Mouse (Mus musculus) adrenal gland, adult 2 months (tissue): ENCODE measurements around the gene Foxn3. TPM values are rescaled to one million over a fixed set of nuclear protein-coding genes. Genes with fewer than 3 reads are reported as not detected.

Experiments used
- DNase-seq: peaks from one replicate; pipeline ENCODE4 v3.0.0; 2021
- polyA plus RNA-seq: library from polyadenylated mRNA; depleted of rRNA; stranded (reverse); fragments of >200 nt; gene quantifications from 2 replicates; pipeline ENCODE4 v1.2.3, GENCODE M21; 2012
- total RNA-seq, 2 experiments: library from RNA; stranded (reverse); gene quantifications; 2 replicates each; pipeline ENCODE4 v1.2.3; 2021

The Foxn3 gene
- total and polyA plus RNA-seq, 3 experiments, result 27.6 to 62.1 (median 60.7) TPM

DNA sequence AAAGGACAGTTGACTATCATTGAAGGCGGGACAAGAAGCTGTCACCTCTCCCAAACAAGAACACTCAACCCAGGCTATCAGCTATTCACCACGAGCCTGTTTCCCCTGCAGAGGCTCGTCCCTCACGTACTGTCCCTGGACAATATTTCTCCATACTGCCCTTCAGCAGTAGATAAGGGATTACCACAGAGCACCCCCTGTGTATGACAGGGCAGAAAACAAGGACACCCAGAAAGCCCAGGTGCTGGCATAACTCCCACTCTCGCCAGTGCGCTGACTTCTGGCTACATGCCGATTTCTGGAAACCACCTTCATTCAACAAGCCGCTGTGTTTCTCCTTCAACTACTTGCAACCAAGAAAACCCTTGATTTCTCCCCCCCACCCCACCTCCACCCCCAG lies 306.4 kb downstream of the Foxn3 start:
- DNase-seq, result peak; percentile 66

GRCm38 (mm10) chr12:99256463-99256862 lies 306.9 kb downstream of the Foxn3 start:
- DNase-seq, result no peak

DNA sequence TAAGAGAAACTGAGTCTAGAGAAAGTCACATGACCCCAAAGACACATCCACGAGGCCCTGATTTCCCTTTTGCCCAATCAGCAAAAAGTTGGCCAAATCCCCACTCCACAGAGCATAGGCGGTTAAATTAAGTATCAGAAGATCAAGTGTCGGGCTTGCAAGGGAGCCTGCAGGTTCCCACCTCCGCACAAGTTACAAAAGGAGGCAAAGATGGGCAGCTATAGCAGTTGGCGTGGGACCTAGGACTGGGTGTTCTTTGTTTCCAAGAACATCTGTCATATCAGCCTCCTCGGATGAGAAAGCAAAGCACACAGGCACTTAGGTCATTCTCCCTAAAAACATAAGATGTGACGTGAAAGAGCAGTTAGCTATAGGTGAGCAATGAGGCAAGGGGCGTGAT lies 308.9 kb downstream of the Foxn3 start:
- DNase-seq, result no peak

DNA sequence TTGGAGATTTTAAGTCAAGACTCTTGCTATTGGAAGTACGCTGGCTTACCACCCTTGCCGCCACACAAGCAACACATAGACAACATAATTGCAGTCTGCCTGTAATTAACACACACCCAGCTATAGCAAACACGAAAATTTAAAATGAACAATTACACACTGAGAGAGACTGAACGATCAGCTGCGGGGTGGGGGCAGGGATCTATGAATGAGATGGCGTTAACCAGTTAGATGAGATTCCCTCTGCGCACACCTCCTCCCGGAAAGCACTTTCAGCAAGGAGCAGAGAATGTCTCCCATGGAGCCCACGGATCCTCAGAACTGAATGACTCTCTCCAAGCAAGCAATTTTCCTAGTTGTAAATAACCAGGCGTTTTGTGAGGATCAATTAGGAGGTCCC lies 309.8 kb downstream of the Foxn3 start:
- DNase-seq, result no peak

DNA sequence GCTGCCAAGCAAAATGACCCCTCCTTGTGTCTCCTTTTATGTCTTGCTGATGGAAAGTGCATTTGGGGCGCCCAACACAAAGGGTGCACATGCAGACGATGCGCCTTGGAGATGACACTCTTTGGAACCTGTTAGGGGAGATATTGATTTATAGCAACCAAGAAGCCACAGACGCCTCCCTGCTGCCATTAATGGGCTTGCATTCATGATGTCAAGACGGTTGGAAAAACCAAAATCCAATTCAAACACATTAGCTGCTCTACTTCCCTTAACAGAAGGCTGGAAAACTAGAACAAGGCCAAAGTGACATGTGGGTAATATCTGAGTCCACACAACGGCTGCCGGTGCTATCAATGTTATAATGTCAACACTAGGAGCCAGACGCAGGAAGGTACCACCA lies 314.8 kb downstream of the Foxn3 start:
- DNase-seq, result no peak

- DNase-seq, result no peak
Observed at GRCm38 (mm10) chr12:99247939-99248338, 315.4 kb downstream of the Foxn3 start.

GRCm38 (mm10) chr12:99246984-99247746 lies 316.2 kb downstream of the Foxn3 start:
- no peak for DNase-seq

DNA sequence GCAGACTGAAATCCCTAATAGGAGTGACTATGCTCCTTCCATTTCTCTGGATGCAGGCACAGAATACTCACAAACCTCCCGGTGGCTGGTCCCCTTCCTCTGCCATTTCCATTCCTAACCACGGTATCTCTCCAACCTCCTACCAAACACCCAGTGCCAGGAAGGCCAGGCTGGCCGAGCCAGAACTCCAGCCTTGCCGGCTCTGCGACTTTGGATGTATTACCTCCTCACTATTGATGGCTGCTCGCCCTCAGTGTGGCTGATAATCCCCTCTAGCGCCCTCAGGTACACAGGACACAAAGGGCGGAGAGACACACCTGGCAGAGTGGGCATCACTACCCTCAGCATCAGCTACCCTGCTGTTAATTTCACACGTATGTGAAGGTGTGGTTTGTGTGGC lies 318.7 kb downstream of the Foxn3 start:
- no peak for DNase-seq

DNA sequence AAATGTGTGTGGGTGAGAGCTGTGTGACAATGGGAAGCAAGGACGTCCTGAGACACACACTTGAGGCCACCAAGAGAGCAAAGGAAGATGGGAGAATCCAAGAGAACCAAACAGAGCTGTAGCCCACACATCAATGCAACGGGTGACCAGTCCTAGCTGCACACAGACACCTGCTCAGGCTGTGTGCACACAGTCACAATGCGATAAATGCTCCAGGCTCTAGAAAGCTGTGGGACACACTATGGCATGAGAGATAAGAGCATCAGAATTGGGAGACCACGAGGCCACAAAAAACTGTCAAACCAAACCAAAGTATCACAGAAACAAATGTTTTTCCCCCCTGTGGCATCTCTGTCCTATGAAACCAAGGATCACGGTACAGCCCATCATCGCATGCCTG lies 319.1 kb downstream of the Foxn3 start:
- no peak for DNase-seq

DNA sequence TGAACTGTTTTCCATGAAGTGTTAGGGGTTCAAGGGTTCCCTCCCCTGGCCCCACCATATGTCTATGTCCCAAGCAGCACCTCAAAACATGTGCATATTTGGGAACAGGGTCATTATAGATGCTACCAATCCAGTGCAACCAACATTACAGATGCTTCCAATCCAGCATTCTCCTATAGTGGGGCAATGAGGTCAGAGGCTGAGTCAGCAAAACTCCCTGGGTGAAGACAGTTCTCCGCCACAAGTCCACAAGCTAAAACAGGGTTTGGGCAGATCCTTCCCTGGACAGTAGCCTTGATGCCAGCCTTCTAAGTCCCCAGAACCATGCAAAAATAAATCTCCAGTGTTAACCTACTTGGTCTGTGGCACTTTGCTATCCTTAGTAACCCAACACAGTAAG lies 320.1 kb downstream of the Foxn3 start:
- no peak for DNase-seq

DNA sequence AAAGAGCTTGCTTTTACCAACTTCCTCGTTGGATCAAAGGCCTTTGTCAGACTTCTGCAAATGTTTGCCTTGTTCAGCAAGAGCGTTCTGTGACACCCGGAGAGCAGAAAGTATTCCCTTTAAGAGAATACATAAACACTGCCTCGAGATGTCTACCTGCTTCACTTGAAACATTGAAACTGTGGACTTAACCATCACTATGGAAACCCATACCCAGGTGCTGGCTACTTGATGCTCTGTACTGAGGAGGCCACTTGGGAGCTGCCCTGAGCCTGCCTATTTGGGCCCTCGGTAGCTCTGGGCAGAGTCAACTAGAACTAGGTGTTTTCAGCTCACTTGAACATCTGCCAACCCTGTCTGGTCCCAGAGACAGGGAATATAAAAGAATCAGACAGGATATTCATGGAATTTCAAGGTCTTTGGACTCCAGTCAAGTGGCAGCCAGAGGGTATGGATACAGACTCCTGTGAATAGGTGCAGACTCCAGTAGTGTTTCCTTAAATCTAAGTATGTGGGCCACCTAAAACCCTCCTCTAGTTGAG lies 323.1 kb downstream of the Foxn3 start:
- peak; percentile 26 for DNase-seq

DNA sequence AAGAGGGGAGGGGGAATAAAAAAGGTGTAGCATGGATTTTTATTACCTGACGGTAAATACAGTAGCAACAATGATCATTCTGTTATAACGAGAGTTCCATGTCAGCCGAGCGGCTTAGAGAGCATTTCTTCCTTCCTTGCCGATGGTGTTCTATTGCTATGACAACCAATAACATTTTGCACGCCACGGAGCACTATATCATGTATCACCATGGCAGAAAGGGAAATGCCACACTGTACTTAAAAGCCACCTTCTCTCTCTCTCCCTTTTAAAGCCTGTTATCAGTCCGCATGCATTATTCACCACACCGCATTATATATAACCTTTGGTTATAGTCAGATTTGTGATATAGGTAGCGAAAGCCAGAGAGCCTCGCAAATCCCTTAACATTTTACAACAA lies 323.6 kb downstream of the Foxn3 start:
- DNase-seq, result no peak

DNA sequence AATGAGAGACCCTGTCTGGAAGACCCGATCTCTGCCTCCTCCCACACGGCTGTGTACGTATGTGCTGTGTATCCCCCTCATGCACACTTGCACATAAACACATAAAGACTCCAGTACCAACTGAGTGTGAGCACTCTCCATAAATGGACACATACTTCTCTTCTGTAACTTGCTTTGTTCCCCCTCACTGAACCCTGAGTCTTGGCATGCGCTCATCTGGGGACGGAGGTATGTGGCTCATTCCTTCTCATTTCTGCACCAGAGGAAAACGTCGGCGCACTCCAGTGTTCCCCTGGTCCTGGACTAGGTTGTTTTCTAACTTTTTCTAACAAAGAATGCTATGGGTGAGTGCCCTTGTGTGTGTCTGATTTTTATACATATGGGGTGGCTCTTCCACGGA lies 325.9 kb downstream of the Foxn3 start:
- no peak for DNase-seq

- DNase-seq, result peak; percentile 53
Observed at GRCm38 (mm10) chr12:99234346-99234745, 329.0 kb downstream of the Foxn3 start.

GRCm38 (mm10) chr12:99233386-99233785 lies 330.0 kb downstream of the Foxn3 start:
- DNase-seq, result no peak

- no peak for DNase-seq
Observed at GRCm38 (mm10) chr12:99232478-99232877, 330.9 kb downstream of the Foxn3 start.

- DNase-seq, result no peak
Observed at GRCm38 (mm10) chr12:99231321-99231720, 332.1 kb downstream of the Foxn3 start.

GRCm38 (mm10) chr12:99230783-99231048 lies 332.7 kb downstream of the Foxn3 start:
- DNase-seq, result no peak

DNA sequence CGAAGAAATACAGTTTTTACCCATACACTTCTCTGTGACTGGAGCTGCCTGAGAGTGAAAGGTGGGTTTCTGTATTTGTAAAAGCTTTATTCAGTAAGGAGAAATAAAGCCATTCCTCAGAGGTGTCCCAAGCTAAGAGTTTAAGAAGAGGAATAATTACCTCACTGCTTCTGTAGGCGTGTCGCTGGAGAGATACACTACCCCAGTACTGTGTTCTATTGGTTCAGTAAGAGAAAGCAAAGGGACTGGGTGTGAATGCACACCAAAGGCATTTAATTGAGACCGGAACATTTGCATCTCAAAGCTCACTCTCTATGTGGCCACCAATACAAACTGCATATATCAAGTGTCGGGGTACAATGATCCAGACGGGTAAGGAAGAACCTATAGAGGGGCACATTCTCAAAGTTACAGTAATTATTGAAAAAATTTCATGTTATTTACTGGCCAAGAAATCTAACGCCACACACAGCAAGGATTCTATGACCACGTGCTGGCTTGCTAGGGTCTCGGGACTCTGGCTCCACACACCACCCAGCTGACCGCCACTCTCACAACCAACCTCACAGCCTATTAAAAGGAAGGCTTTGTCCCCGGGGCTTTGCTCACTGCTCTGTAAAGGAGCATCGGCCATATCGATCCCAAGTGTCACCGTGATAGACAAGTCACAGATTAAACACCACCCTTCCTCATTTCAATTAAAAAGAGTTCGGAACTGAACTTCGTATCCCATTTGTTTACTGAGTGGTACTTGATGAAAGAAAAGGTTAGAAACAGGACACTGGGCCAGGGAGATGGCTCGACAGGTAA lies 333.2 kb downstream of the Foxn3 start:
- no peak for DNase-seq

- DNase-seq, result no peak
Observed at GRCm38 (mm10) chr12:99227313-99227952, 335.9 kb downstream of the Foxn3 start.

DNA sequence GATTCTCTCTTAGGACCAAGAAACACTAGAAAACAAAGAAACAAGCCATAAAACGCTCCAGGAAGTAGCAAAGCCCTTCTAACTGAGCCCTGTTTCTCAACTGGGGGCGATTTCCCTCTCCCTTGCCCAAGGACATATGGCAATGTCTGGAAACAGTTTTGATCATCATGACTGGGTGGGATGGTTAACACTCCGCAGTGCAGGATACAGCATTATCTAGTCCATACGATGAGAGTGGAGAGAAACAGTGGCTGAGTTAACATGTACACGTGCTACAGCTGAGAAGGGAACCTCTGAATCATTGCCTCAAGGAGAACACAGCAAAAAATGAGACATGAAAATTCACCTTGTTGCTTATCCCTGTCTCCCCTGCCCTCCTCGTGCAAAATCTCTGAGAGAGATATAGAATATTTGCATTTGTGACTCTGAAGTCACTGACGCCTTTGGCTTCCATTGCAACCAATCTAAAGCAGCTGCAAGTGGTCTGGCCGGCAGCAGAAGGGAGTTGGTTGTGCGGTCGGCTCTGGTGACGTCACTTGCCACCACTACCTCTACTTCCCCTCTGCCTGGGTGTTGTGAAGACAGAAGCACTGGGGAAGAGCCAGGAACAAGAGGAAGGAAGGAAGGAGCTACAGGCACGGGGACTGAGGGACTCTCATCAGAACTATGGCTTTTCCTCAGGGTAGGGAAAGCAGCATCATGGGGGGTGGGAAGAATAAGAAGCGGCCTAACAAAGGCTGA lies 338.3 kb downstream of the Foxn3 start:
- no peak for DNase-seq
